Mouse (Mus musculus) forebrain, postnatal 0 days (tissue): ENCODE measurements around the gene Camk1g. TPM values are rescaled to one million over a fixed set of nuclear protein-coding genes. Genes with fewer than 3 reads are reported as not detected.

Experiments
- ATAC-seq: fragments of 200-750 bp; cut with Nextera tagmentation; 2 replicates; pipeline ENCODE4 v1.8.0; 2017; ENCODE audit warnings: mild to moderate bottlenecking, moderate library complexity
- DNase-seq: peaks from one replicate; pipeline ENCODE4 v3.0.0-alpha.2; 2015
- H3K27ac ChIP-seq: fragments of 300-500 bp; sonication (generic); 2 replicates; pipeline ENCODE4 v1.5.1; 2014; ENCODE audit warnings: low read depth, mild to moderate bottlenecking, antibody characterized with exemption, low read length, moderate library complexity, mixed read lengths
- H3K27me3 ChIP-seq: fragments of 300-500 bp; sonication (generic); 2 replicates; pipeline ENCODE4 v1.6.1; 2014; ENCODE audit warnings: mild to moderate bottlenecking, low read length, mixed read lengths; ENCODE audit not compliant: insufficient read depth
- H3K36me3 ChIP-seq: fragments of 300-500 bp; sonication (generic); 2 replicates; pipeline ENCODE4 v1.6.1; 2014; ENCODE audit warnings: mild to moderate bottlenecking, moderate library complexity; ENCODE audit not compliant: insufficient read depth
- H3K4me1 ChIP-seq: fragments of 300-500 bp; sonication (generic); 2 replicates; pipeline ENCODE4 v1.6.1; 2014; ENCODE audit warnings: antibody characterized with exemption; ENCODE audit not compliant: insufficient read depth
- H3K4me2 ChIP-seq: fragments of 300-500 bp; sonication (generic); 2 replicates; pipeline ENCODE4 v1.6.1; 2014; ENCODE audit warnings: low read depth, mild to moderate bottlenecking, moderate library complexity
- H3K4me3 ChIP-seq: fragments of 300-500 bp; sonication (generic); 2 replicates; pipeline ENCODE4 v1.5.1; 2014; ENCODE audit warnings: low read depth, low read length, mixed read lengths
- H3K9ac ChIP-seq: fragments of 300-500 bp; sonication (generic); 2 replicates; pipeline ENCODE4 v1.6.1; 2014; ENCODE audit warnings: mild to moderate bottlenecking
- H3K9me3 ChIP-seq: fragments of 300-500 bp; sonication (generic); 2 replicates; pipeline ENCODE4 v1.6.1; 2016; ENCODE audit warnings: low read length
- CTCF ChIP-seq: sonication (generic); IDR thresholded peaks from 2 replicates; pipeline ENCODE4 v1.5.1; 2016; ENCODE audit warnings: antibody characterized with exemption, control low read depth, low read depth
- WGBS: fragments of 180-500 bp; shearing (Covaris S2); extraction: QIAGEN DNeasy Blood & Tissue Kit; methylation state at CpG from one replicate; pipeline ENCODE4 v1.1.7; 2014; 5-methylcytosine and 5-hydroxymethylcytosine counted together
- polyA plus RNA-seq: library from polyadenylated mRNA; unstranded; fragments of >200 nt; fragmentation: Nextera tagmentation; extraction: Ambion mirVana; gene quantifications from 2 replicates; pipeline ENCODE4 v1.2.1, GENCODE M21; 2015
- total RNA-seq: library from RNA; depleted of rRNA; stranded (reverse); fragments of >200 nt; gene quantifications from 2 replicates; pipeline ENCODE4 v1.2.3, GENCODE M21; 2014

Camk1g gene
- total and polyA plus RNA-seq, 2 experiments from 2014 or later, result 46.0 to 56.1 TPM

DNA sequence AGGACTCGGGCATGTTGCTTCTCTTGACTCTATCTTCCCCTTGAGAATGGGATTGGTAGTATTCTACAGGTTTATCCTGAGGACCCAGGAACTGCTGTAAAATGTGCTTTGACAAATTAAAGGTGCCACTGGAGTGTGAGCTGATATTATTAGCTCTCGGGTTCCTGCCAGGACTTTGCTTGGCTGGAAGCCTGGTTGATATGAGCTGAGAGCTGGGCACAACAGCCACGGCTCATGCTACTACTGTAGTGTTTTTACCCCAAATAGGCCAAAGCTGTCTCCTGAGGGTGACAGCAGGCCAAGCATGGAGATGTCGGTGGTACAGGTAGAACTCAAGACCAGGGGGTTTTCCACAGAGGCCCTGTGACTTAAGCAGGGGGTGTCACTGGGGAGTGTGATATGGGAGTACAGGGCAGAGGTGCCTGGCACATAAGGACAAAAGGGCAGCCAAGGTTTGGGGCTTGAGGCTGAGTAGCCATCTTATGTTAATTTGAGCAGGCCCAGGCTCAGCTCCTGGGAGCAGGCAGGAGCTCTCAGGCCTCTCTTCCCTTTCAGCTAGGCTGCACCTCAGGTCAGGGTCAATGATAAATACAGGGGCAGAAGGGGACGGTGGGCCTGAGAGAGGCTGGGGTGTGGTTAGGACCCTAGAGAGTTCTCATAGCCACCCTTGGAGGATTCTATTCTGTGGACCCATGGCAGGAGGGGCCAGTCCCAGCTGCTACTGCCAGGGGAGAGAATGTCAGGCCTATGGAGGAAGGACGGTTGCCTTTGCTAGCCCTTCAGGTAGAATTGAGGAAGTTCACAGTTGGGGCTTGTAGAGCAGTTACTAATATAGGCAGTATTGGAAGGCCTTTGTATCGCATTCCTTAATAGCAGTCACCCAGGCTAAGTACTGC is 33.7 kb downstream of the Camk1g start:
- H3K4me2 ChIP-seq, result no peak overlapping the region
- no peak for TF ChIP-seq CTCF
- no peaks in the 10 kb centered on the region for H3K9me3 ChIP-seq
- no peak overlapping the region for H3K9ac ChIP-seq
- H3K4me1 ChIP-seq, result peaks cover 18% of the 10 kb centered on the region
- WGBS, result 62% methylated on average over 7 of the region's 7 CpGs
- no peak overlapping the region for H3K4me3 ChIP-seq
- no peak overlapping the region for H3K27ac ChIP-seq
- no peak for DNase-seq
- no peaks in the 10 kb centered on the region for H3K36me3 ChIP-seq
- H3K27me3 ChIP-seq, result no peaks in the 10 kb centered on the region
- no peak for ATAC-seq

DNA sequence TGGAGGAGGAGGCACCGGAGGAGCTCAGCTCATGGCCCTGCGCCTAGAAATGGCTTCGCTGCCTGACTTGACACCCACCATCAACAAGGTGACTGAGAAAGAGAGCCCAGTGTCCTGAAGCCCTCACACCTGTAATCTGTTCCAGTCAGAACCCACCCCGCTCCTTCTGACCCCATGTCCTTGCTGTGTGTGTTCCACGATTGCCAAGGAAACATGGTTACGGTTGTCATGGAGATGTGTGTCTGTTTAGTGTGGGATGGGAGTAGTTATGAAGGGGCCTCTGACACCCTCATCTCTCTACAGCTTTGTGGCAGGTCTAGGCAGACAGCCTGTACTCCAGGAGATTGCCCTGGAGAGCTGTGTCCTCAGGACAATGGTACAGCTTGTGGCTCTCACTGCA is 35.6 kb downstream of the Camk1g start:
- Histone ChIP-seq H3K27me3 (no peaks in the 10 kb centered on the region), H3K9ac (no peak overlapping the region), H3K4me3 (no peak overlapping the region), H3K36me3 (no peaks in the 10 kb centered on the region), H3K4me1 (peaks cover 18% of the 10 kb centered on the region), H3K9me3 (no peaks in the 10 kb centered on the region), H3K27ac (no peak overlapping the region), H3K4me2 (no peak overlapping the region)
- no peak for TF ChIP-seq CTCF
- 60% methylated on average over 6 of the region's 6 CpGs for WGBS
- DNase-seq (peak; percentile 51), ATAC-seq (peak; percentile 26; the same call in 1 of the 2 replicates)

DNA sequence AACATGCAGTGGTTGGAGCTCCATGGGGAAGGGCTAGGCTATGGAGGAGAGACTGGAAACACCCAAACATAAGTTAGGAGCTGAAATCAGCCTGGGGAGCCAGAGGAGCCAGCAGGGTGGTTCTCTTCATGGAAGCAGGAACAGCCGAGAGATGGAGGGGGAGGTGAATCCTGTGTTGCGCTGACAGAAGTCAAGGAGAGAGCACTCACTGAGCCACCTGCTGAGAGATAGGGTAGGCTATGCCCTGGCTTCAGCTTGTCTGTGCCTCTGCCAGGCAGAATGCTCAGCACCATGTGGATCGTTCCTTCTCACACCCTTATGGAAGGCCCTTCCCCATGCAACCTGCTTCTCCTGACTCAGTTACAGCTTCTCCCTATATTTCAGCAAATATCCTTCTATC is 36.3 kb downstream of the Camk1g start:
- H3K27ac ChIP-seq, result no peak overlapping the region
- no peaks in the 10 kb centered on the region for H3K9me3 ChIP-seq
- H3K4me2 ChIP-seq, result no peak overlapping the region
- H3K36me3 ChIP-seq, result no peaks in the 10 kb centered on the region
- 85% methylated on average over 3 of the region's 3 CpGs for WGBS
- H3K9ac ChIP-seq, result no peak overlapping the region
- no peaks in the 10 kb centered on the region for H3K27me3 ChIP-seq
- no peak for DNase-seq
- no peak overlapping the region for H3K4me3 ChIP-seq
- ATAC-seq, result no peak
- no peak for TF ChIP-seq CTCF
- H3K4me1 ChIP-seq, result peaks cover 14% of the 10 kb centered on the region

DNA sequence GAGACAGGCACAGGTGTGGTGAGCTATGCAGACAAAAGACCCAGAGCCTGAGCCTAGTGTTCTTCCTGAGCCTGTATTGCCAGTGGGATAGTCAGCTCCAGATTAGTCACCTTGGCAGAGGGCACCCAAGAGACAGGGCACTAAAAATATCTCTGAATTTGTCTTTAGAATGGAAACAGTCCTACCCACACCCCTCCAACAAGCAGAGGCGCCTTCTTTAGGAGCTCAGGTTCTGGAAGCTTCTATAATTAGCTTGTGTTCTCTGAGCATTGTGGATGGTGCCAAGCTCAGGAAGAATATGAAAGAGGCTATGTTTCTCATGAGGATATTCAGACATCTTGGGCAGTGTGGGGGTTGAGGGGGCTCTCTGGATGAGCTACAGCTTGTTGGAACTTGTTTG is 37.4 kb downstream of the Camk1g start:
- Histone ChIP-seq H3K27me3 (no peaks in the 10 kb centered on the region), H3K9ac (no peak overlapping the region), H3K4me2 (no peak overlapping the region), H3K9me3 (no peaks in the 10 kb centered on the region), H3K36me3 (no peaks in the 10 kb centered on the region), H3K4me1 (peaks cover 4% of the 10 kb centered on the region; the same call in 1 of the 2 replicates), H3K4me3 (no peak overlapping the region), H3K27ac (no peak overlapping the region)
- ATAC-seq, result no peak
- TF ChIP-seq CTCF, result no peak
- 76% methylated on average over 1 of the region's 1 CpGs for WGBS
- no peak for DNase-seq

DNA sequence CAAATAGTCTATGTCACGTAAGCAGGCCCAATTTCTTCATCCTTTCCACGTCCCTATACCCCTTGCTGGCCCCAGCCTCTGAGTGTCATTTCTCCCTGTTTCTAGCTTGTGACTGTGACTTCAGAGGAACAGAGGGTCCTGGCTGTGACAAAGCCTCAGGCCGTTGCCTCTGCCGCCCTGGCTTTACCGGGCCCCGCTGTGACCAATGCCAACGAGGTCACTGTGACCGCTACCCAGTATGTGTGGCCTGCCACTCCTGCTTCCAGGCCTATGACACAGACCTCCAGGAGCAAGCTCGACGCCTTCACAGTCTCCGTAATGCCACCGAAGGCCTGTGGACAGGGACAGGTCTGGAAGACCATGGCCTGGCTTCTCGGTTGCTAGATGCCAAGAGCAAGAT is 38.1 kb downstream of the Camk1g start:
- Histone ChIP-seq H3K4me1 (peaks cover 4% of the 10 kb centered on the region; the same call in 1 of the 2 replicates), H3K9me3 (no peaks in the 10 kb centered on the region), H3K4me3 (no peak overlapping the region), H3K27me3 (no peaks in the 10 kb centered on the region), H3K9ac (no peak overlapping the region), H3K36me3 (no peaks in the 10 kb centered on the region), H3K27ac (no peak overlapping the region), H3K4me2 (no peak overlapping the region)
- no peak for DNase-seq
- no peak for ATAC-seq
- TF ChIP-seq CTCF, result no peak
- 89% methylated on average over 13 of the region's 13 CpGs for WGBS

DNA sequence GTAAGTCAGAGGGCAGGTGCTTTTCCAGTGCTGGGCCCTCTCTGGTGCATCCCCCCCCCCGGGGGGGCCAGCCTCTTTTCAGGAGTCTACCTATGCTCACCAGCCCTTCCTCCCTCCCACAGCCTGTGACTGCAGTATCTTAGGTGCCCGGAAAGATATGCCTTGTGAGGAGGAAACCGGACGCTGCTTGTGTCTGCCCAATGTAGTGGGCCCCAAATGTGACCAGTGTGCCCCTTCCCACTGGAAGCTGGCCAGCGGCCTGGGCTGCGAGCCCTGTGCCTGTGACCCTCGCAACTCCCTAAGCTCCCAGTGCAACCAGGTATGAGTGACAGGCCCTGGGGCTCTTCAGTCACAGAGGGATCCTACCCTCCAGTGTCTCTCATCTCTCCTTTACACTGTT is 39.5 kb downstream of the Camk1g start:
- Histone ChIP-seq H3K27me3 (no peaks in the 10 kb centered on the region), H3K27ac (no peak overlapping the region), H3K9ac (no peak overlapping the region), H3K4me3 (no peak overlapping the region), H3K36me3 (no peaks in the 10 kb centered on the region), H3K4me2 (no peak overlapping the region), H3K4me1 (peaks cover 4% of the 10 kb centered on the region; the same call in 1 of the 2 replicates), H3K9me3 (no peaks in the 10 kb centered on the region)
- no peak for TF ChIP-seq CTCF
- ATAC-seq (no peak), DNase-seq (no peak)
- WGBS, result 81% methylated on average over 7 of the region's 7 CpGs

DNA sequence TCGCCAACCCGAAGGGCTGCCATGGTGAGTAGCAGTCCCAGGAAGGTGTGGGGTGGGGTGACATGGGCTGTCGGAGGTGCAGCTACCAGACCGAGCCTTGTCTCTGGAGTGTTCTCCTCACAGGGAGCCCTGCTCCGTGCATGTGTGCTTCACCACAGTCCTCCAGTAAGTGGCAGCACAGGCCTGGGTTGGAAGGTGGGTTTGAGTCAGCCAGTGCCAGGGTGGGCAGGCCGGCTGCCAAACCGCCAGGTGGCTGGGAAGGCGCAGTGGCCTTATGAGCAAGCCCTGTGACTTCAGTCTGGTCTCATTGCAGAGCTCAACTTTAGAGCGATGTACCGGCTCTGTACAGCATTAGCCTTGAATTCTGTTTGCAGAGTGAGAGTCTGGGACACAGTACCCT is 39.9 kb downstream of the Camk1g start:
- Histone ChIP-seq H3K4me1 (0 out of 2 replicates have a peak, but pooled peaks cover 4% of the 10 kb centered on the region), H3K9ac (no peak overlapping the region), H3K27ac (no peak overlapping the region), H3K9me3 (no peaks in the 10 kb centered on the region), H3K36me3 (no peaks in the 10 kb centered on the region), H3K4me2 (peak overlapping the region; percentile 4; the same call in 1 of the 2 replicates), H3K27me3 (no peaks in the 10 kb centered on the region), H3K4me3 (no peak overlapping the region)
- ATAC-seq, result peak; percentile 94
- TF ChIP-seq CTCF, result peak; percentile 95
- 21% methylated on average over 10 of the region's 10 CpGs for WGBS
- DNase-seq, result peak; percentile 90
